Mouse (Mus musculus): ENCODE results near the gene Krt7.

GRCm38 (mm10) chr15:101410775-101411174, at the start of gene Krt7:
- no peak for TF ChIP-seq EP300 (IDR thresholded peaks at IDR 0.05; ENCODE audit: low read depth)
- TF ChIP-seq CTCF (IDR thresholded peaks at IDR 0.05; ENCODE audit: low read depth), result no peak
